Mouse (Mus musculus) ovary, adult 18-20 months (tissue): ENCODE measurements around the gene Gm28729.
"Not testable (repeated sequence)": the region's sequence is repeated elsewhere in the genome, so short reads cannot be mapped to it uniquely, and the experiment has no call there.

Experiments
- DNase-seq: peaks from one replicate; pipeline ENCODE4 v3.0.0; 2022; ENCODE audit warnings: low spot score, mixed read lengths

The Gm28729 gene

DNA sequence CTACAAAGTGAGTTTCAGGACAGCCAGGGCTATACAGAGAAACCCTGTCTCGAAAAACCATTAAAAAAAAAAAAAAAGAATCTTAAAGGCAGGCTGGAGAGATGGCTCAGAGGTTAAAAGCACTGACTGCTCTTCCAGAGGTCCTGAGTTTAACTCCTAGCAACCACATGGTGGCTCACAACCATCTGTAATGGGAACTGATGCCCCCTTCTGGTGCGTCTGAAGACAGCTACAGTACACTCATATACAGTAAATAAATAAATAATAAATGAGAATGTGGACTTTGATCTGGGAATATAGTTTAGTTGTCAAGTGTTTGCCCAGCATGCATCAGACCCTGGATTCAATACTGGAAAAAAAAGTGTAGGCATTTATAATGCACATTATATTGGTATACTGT lies 3.5 kb downstream of the Gm28729 start:
- DNase-seq: not testable (repeated sequence)

DNA sequence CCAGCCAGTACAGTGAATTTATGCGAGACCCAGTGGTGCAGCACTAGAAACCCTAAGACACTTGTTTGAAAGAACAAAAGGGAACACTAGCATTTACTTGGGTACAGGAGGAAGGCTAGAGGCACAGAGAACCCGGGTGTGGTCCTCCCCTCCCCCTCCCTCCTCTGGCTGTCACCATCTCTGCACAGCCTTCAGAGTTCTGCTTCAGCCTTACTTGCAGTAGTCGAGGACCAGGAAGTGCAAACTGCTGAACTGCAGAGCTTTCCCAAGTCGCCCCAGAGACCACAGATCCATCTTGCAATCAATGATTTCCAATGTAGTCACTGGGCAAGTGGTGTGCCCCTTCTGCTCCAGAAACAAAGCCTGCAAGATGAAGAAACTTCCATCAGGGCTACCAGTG lies 7.6 kb downstream of the Gm28729 start:
- DNase-seq: no peak

DNA sequence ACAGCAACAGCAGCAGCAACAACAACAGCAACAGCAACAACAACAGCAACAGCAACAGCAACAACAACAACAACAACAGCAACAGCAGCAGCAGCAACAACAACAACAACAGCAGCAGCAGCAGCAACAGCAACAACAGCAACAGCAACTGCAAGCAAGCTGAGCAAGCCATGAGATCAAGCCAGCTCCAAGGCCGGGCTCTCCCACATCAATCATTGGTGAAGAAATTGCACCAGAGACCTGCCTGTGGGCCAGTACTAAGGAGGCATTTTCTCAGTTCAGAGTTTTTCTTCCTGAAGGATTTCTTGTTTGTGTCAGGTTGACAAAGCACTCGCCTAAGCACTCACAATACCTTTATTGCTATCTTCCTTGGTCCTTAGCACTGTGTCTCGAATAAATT lies 8.3 kb downstream of the Gm28729 start:
- no peak for DNase-seq

DNA sequence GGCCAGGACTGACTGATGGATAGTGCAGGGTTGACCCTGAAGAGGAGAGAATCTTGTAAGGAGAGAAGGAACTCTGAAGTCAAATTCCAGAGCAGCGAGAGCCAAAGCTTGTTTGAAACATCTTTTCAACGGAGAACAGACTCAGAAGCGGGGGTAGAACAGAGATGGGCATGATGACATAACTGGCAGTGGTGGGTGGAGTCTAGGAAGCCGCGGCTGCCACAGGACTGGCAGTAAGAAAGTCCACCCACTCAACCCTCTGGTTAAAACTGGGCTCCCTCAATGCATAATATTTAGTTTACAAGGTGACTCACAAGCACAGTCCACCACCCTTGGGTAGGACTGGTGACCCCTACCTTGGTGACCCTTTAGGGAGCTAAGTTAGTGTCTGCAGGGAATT lies 9.3 kb downstream of the Gm28729 start:
- DNase-seq: no peak

DNA sequence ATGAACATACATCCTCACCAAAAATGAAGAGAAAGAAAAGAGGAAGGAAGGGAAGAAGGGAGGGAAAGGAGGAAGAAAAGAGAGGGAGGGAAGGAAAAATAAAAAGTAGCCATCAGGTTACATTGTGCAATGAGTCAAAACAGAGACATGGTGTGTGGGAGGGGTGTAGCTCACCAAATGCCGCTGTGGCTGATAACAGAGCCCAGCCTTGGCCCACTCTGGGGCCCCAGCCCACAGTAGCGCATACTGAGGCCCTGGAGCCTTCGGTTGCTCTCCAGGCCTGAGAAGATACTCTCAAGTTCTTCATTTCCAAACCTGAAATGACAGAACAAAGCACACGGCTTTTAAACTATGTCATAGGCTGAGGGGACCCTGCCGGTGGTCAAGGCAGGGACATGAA lies 10.8 kb downstream of the Gm28729 start:
- DNase-seq: no peak

DNA sequence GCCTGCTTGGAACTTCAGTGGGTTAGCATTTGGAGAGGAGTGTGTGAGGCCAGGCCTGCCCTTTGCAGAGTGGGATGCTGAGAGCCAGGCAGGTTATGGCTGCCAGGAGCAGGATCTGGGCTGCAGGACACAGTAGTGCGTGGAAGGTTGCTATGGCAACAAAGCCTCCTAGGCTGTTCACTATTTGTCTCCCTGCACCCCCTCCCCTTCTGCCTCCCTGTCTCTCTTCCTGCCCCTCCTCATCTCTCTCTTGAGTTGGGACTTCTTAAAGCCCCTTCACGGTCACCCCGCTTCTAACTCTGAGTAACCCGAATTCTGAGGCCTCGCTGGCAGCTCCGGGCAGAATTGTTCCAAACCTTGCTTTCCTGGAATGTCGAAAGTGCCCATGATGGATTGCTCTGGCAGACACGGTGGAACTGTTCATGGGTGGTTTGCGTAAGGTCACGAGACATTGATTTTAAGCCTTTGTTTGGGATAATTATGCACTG lies 19.0 kb downstream of the Gm28729 start:
- peak; percentile 21 for DNase-seq

DNA sequence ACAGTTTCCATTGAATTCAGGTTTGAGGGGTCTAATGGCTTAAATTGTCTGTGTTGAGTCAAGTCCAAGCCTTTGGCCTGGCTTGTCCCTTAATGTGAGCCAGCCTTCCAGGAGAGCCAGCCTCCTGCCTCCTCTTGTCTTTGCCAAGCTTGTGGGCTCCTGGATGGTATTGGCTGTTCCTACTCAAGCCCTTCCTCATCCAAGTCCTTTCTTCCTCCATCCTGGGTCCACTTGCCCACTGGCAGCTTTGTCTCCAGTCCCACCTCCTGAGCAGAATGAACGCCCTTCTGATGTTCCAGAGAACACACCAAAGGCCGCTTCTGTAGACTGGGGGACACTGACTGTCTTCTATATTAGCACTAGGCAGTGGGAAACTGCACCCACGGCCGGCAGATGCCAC lies 19.9 kb downstream of the Gm28729 start:
- DNase-seq: no peak

DNA sequence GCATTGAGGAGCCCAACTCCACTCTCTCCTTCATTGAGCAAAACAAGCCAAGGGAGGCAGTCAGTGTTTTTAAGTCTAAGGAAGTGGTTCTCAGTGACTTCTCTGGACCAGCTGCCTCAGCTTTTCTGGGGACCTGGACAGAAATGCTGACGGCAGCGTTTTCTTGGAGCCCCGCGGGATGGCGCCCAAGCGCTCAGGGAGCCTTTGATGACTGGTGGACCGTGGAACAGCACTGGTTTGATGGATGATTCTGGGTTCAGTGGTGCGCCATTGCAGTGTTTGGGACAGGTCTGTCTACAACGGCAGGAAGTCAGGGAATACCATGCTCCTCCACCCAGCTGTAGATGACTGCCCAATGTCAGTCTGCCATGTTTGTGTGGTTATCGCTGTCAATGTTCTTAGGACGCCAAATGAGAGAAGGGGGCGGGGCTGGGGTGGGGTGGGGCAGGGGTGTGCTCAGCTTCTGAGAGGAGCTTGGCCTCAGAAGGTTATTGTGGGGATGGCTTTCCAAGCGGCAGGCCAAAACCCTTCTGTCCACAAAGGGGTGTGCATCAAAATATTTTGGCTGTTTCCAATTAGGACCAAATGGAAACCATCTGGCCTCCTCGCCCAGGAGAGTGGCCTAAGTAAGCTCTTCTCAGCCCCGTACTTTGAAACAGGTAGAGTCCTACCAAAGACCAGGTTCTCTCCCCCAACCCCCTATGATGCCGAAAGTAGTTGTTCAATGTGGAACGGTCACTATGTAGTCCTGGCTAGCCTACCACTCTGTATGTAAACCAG lies 20.8 kb downstream of the Gm28729 start:
- no peak for DNase-seq

DNA sequence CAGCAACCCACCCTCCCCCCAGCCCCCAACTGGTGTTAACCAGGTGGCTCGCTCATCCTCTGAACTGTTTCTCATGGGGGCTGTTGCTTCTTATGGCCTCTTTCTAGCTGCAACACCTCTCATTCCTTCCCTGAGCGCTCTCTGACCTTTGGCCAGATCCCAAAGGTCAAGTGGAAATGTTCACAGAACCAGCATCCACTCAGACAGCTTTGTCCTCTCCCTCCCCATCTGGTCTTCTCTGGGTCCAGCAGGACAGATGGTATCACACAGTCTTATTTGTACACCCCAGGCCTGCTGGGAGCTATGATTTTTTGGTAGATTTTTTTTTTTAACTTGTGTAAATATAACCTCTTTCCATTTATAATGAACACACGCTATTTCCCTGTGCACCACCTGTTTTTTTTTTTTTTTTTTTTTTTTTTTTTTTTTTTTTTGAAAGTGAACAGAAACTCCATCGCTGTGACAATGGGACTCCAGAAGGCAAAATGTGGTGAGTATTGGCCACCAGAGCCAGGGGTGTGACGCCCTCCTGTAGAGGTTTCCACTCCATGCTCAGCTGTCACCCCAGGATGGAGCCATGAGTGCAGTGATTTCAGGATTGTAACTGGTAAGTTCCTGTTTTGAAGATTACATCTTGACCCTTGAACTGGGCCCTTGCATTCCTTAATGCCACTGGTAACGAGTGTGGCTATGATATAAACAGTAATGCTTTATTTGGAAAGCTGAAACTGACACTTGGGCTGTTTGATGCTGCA lies 22.0 kb downstream of the Gm28729 start:
- DNase-seq: no peak

DNA sequence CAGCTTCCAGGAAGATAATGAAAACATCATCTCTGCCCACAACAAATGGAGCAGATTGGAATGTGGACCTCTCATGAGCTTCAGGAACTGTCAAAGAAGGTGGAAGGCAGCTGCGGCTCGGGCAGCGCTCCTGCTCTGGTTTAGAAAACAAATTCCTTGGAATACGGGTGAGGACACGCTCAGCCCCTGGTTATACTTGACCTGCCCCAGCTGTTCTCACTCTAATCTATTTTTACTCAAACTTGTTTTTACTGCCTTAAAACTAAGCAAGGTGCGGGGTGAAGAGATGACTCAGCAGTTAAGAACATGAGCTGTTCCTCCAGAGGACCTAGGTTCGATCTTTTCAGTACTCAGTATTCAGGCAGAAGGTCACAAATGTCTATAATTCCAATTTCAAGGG lies 23.8 kb downstream of the Gm28729 start:
- peak; percentile 24 for DNase-seq

DNA sequence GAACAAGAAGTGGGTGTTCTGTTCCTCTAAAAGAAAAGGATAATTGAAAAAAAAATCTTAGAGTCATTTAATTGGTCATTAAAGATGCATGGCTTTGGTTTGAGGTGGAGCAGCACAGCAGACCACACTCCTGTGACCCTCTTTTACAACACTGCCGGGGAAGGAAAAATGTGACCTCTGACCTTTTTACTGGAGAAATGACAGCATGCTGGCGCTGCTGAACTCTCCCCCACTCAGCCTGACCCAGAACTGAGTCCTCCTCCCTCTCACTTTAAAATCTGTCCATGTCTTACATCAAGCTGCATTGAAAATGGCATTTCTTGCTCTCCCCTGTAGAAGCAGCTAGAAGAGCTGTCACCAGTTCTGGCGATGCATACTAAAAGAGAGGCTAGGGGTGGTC lies 31.9 kb downstream of the Gm28729 start:
- DNase-seq: no peak

DNA sequence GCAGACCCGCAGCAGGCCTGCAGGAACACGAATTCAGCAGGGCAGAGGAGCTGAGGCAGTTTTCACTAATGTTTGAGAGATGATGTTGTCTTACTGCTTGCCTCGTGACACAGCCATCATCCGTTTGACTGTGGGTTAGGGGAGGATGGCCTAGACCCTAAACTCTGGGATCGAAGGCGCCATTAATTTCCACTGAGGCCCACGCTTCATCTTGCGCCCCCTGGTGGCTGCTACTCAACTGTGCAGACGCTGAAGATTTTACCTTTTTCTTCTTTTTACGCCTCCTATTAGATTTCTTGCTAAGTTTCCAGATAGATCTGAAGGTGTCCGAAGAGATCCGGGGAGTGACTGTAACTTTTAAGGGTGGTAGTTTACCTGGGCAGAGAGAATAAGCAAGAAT lies 33.3 kb downstream of the Gm28729 start:
- no peak for DNase-seq

DNA sequence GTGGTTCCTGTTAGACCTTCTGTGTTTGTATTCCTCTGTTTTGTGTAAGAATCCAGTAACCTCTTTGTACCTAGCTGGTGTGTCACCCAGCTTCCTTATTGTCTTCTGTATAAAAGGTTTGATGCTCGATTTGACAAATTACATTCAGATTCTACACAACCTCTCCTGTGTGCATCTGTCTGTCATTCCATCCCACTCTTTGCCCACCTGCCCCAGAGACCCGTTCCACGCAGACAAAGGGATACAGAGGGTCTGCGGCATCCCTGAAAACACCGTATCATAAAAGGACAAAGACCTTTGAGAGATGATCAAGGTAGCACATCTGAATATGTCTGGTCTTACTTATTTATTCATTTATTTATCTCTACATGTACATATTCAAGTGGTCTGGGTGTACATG lies 37.2 kb downstream of the Gm28729 start:
- not testable (repeated sequence) for DNase-seq

DNA sequence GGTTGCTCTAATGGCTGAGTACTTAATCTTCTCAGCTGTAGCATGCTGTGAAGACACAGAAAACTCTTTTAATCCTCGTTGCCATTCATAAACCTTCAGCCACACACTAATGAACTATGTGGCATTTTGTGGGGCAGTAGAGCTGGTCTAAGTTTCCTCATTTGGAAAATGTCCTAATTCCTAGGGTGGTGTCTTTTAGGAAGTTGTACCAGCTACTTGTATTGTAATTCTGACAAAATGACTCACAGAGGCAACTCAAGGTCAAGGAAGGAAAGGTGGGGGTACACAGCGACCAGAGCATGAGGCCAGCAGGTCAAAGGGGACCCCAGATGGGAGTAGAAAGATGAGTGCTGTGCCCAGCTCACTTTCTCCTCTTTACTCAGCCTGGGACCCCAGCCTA lies 41.4 kb downstream of the Gm28729 start:
- no peak for DNase-seq

DNA sequence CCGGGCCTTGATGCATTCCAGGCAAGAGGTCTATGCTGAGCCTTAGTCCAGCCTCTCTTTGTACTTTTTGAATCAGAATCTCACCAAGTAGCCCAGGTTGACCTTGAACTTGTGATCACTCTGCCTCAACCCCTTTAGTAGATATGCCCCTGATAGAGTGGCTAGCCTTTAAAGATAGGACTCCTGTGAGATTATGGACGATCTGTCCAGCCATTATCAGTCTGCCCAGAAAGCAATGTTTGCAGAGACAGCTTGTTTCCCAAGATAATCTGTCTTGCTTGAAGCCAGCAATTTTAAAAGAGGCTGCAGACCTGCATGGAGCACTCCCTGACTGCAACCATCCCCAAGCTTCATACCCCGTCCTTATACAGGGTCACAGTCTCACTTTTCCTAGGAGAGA lies 42.0 kb downstream of the Gm28729 start:
- peak; percentile 11 for DNase-seq

DNA sequence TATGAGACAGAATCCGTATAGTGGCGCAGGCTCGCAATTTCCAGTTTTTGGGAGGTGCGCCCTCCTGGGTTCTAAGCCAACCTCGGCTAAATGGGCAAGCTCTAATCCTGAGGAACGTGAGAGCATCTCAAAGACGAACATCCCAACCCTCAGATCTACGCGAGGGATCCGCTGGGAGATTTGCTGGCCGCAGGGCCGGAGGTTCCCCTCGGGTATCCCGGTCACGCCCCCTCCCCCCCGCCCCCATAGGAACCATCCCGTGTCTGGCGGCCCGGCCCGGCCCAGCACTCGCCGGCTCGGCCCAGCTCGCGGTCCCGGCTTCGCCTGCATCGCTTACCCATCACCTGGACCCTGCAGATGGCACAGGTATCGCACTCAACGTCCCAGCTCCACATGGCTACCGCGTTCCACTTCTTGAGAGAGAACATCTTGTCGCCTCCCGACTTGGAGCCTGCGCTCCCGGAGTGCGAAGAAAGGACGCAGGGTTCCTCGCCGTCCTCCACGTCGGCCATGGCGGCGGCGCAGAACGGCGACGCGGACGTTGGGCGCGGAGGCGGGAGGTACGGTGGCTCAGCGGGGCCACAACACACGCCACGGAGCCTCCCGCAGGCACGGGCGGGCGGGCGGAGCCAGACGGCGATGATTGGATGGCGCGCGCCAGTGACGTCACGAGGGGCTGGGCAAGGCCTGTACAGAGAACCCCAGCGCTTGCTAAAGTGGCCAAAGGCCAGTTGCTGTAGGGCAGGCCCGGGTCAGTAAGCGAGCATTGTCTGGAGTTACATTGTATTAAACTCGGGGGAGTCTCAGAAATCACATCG lies 46.8 kb downstream of the Gm28729 start, which contains the start of gene Rnf7:
Gene Rnf7 (minus strand): TSS at position 605 of the 818 bp plus-strand sequence.
- peak; percentile 98 for DNase-seq

DNA sequence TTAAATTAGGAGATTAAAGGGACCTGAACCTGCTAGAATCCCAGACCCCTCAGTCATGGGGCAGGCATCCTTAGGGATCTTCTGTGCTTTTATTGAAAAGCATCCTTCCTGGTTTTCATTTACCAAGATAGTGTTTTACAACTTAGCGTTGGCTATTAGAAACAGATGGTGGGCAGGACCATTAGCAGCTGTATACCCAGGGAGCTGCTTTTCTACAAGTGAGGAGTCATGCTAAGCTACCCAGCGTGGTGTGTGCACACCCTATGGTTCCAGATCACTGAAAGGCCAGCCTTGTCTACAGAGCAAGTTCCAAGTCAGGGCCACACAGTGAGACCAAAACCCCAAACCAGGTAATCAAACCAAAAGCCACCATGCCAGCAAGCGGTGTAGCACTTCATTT lies 52.7 kb downstream of the Gm28729 start:
- no peak for DNase-seq

DNA sequence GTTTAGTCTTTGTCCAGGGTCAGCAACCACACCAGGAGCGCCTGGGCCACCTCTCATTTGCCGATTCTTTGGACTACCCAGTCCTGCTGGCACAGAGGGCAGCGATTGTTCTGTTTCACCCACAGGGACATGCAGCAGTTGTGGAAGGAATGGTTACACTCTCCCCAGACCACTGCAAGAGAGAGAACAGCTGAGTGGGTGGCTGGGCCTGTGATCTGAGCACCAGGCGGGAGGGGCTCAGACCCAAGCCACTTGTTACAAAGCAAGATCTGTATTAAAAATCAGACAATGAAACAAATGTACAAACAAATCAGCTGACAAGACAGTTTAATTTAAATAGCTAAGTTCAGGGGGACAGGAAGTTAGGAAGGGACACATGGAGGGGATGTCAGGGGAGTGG lies 53.4 kb downstream of the Gm28729 start:
- DNase-seq: not testable (repeated sequence)

DNA sequence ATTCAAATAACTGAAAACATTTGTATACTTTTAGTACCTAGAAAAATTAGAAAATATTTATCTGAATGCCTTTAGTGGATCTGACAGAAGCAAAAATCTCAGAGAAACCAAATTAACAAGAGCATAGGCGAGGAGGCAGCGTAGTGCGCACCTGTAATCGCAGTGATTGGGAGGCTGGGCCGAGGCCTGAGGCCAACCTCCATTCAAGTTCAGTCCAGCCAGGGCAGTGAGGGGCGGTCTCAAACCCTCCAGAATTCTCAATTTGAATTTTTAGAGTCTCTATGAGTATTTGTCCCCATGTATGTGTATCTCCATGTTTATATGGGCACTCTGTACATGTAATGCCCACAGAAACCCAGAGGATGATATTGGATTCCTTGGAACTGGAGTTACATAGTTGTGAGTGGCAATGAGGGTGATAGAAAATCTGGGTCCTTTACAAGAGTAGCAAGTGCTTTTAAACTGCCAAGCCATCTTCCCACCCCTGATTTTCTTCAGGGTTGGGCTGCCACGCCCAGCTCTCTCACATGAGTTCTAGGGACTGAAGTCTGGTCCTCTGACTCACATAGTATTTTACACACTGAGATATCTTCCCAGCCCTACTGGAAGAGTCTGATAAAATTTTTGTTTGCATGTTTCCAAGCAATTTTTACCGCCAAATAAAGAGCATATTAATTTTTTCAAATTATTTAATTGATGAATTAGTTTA lies 54.6 kb downstream of the Gm28729 start:
- DNase-seq: no peak

DNA sequence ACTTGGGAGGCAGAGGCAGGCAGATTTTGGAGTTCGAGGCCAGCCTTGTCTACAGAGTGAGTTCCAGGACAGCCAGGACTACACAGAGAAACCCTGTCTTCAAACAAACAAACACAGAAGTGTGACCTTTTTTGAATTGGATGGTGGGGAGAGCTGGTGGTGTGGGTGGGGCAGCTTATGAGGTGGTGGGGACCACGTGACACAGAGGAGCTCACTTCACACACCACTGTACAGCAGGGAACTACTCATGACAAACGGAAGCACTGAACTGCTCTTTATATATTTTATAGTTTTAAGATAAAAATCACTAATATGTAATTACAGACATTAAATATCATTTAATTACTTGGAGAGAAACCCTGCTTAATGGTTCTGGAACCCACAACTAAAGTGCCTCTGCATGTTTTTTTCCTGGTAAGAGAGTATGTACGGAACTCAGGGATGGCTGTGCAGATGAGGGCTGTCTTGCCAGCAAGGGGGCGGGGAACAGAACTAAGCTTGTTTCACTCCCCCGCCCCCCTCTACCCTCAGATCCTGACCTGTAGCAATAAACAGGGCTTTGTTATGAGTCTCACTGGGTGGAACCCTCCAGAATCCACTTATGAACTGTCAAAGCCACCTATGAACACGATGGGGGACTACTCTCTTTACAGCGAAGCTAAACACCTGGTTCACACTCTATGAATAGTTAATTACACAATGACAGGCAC lies 55.4 kb downstream of the Gm28729 start:
- no peak for DNase-seq

DNA sequence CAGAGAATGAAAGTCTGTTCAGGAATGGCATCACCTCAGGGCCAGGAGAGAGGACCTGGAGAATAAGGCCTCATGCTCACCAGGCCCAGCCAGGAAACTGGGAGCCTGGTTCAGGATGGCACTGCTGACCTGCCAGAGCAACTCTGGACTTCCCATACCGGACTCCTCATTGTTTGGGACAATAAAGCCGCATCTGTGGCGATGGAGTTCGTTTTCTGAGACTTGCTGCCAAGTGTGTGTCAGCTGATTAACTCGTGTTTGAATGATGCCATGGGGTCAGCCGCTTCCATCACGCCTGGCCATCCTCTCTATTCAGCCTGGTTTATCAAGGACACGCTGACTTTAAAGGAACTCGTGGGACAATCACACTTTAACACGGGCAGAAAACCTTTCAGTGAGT lies 61.4 kb downstream of the Gm28729 start:
- DNase-seq: no peak
